Mouse (Mus musculus) kidney, embryonic 14.5 days (tissue): ENCODE results near the gene Dlat. TPM values are rescaled to one million over a fixed set of nuclear protein-coding genes. Genes with fewer than 3 reads are reported as not detected.

Source experiments
- ATAC-seq: fragments of 200-750 bp; cut with Nextera tagmentation; 2 replicates; pipeline ENCODE4 v1.8.0; 2017; ENCODE audit warnings: moderate number of reproducible peaks, mild to moderate bottlenecking, moderate TSS enrichment, moderate library complexity; ENCODE audit not compliant: low FRiP score, low TSS enrichment
- H3K27ac ChIP-seq: fragments of 300-500 bp; sonication (generic); 2 replicates; pipeline ENCODE4 v1.5.1; 2014; ENCODE audit warnings: low read depth, mild to moderate bottlenecking, low read length, moderate library complexity, mixed read lengths
- H3K27me3 ChIP-seq: fragments of 300-500 bp; sonication (generic); 2 replicates; pipeline ENCODE4 v1.6.1; 2014; ENCODE audit warnings: mild to moderate bottlenecking, low read length; ENCODE audit not compliant: control insufficient read depth, insufficient read depth
- H3K36me3 ChIP-seq: fragments of 300-500 bp; sonication (generic); 2 replicates; pipeline ENCODE4 v1.6.1; 2014; ENCODE audit warnings: low read length, mixed read lengths; ENCODE audit not compliant: control insufficient read depth, insufficient read depth
- H3K4me1 ChIP-seq: fragments of 300-500 bp; sonication (generic); 2 replicates; pipeline ENCODE4 v1.6.1; 2014; ENCODE audit warnings: low read length, mixed read lengths; ENCODE audit not compliant: control insufficient read depth, insufficient read depth
- H3K4me2 ChIP-seq: fragments of 300-500 bp; sonication (generic); replicated peaks from 2 replicates; pipeline ENCODE4 v1.6.1; 2014; ENCODE audit warnings: low read depth, mild to moderate bottlenecking, low read length
- H3K4me3 ChIP-seq: fragments of 300-500 bp; sonication (generic); 2 replicates; pipeline ENCODE4 v1.5.1; 2014; ENCODE audit warnings: mild to moderate bottlenecking, low read length
- H3K9ac ChIP-seq: fragments of 300-500 bp; sonication (generic); 2 replicates; pipeline ENCODE4 v1.6.1; 2014; ENCODE audit warnings: low read depth, mild to moderate bottlenecking, low read length, moderate library complexity
- H3K9me3 ChIP-seq: fragments of 300-500 bp; sonication (generic); 2 replicates; pipeline ENCODE4 v1.6.1; 2016; ENCODE audit warnings: low read length; ENCODE audit not compliant: control insufficient read depth
- WGBS: fragments of 180-500 bp; shearing (Covaris S2); extraction: QIAGEN DNeasy Blood & Tissue Kit; methylation state at CpG from one replicate; pipeline ENCODE4 v1.1.7; 2014; 5-methylcytosine and 5-hydroxymethylcytosine counted together
- polyA plus RNA-seq: library from polyadenylated mRNA; unstranded; fragments of >200 nt; fragmentation: Nextera tagmentation; extraction: Ambion mirVana; gene quantifications from 2 replicates; pipeline ENCODE4 v1.2.1, GENCODE M21; 2014

Dlat gene
- polyA plus RNA-seq, 1 experiment from 2014 or later = 60.9 TPM

DNA sequence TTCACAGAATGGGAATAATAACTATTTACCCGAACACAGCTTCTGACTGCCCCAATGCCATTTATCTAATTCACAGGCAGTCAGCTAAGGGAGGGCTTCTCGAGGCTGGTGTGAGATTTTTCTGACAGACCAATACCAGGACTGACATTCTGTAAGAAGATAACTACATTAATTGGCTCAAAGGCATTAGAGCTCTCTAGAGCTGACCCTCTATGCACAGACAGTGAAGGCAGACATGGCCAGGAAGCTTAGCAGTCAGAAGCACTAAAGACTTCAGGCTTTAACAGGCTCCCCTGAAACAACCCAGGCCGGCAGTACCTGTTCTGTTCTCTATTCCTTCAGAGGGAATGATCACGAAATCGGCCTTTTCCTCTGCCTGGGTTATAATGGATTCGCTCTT, 35.6 kb upstream of the Dlat start:
- H3K4me3 ChIP-seq = no peak overlapping the region
- no peaks in the 10 kb centered on the region; the same call in 1 of the 2 replicates for H3K27me3 ChIP-seq
- no peak for ATAC-seq
- H3K4me2 ChIP-seq = no peak overlapping the region
- peaks cover 12% of the 10 kb centered on the region; the same call in 1 of the 2 replicates for H3K4me1 ChIP-seq
- no peaks in the 10 kb centered on the region for H3K36me3 ChIP-seq
- no peak overlapping the region for H3K9ac ChIP-seq
- no peaks in the 10 kb centered on the region for H3K9me3 ChIP-seq
- no peak overlapping the region for H3K27ac ChIP-seq
- 86% methylated on average over 6 of the region's 6 CpGs for WGBS

- Histone ChIP-seq H3K4me3 (no peak overlapping the region), H3K36me3 (no peaks in the 10 kb centered on the region), H3K9ac (no peak overlapping the region), H3K4me2 (peak overlapping the region; percentile 0; the same call in 1 of the 2 replicates), H3K9me3 (no peaks in the 10 kb centered on the region), H3K27ac (no peak overlapping the region), H3K27me3 (no peaks in the 10 kb centered on the region), H3K4me1 (peaks cover 8% of the 10 kb centered on the region; the same call in 1 of the 2 replicates)
- WGBS = 23% methylated on average over 10 of the region's 10 CpGs
- ATAC-seq = peak; percentile 58
Observed at GRCm38 (mm10) chr9:50693631-50694030, 34.1 kb upstream of the Dlat start.

- H3K9me3 ChIP-seq = no peaks in the 10 kb centered on the region
- no peaks in the 10 kb centered on the region for H3K36me3 ChIP-seq
- WGBS = 28% methylated on average over 13 of the region's 13 CpGs
- peaks cover 4% of the 10 kb centered on the region; the same call in 1 of the 2 replicates for H3K4me1 ChIP-seq
- H3K27me3 ChIP-seq = no peaks in the 10 kb centered on the region
- no peak overlapping the region for H3K4me3 ChIP-seq
- H3K27ac ChIP-seq = peak overlapping the region; percentile 10; the same call in 1 of the 2 replicates
- H3K9ac ChIP-seq = no peak overlapping the region
- ATAC-seq = peak; percentile 53; the same call in 1 of the 2 replicates
- H3K4me2 ChIP-seq = peak overlapping the region; percentile 3; the same call in 1 of the 2 replicates
Observed at GRCm38 (mm10) chr9:50692626-50693580, 33.3 kb upstream of the Dlat start.

GRCm38 (mm10) chr9:50686866-50687652, 27.5 kb upstream of the Dlat start:
- 86% methylated on average over 6 of the region's 6 CpGs for WGBS
- H3K27me3 ChIP-seq = no peaks in the 10 kb centered on the region
- H3K4me1 ChIP-seq = no peaks in the 10 kb centered on the region

GRCm38 (mm10) chr9:50681727-50682126, 22.1 kb upstream of the Dlat start:
- Histone ChIP-seq H3K9ac (no peak overlapping the region), H3K9me3 (no peaks in the 10 kb centered on the region), H3K27ac (no peak overlapping the region), H3K27me3 (no peaks in the 10 kb centered on the region), H3K4me1 (no peaks in the 10 kb centered on the region), H3K4me3 (no peak overlapping the region), H3K36me3 (peaks cover 8% of the 10 kb centered on the region; the same call in 1 of the 2 replicates), H3K4me2 (no peak overlapping the region)
- ATAC-seq = no peak
- 70% methylated on average over 7 of the region's 7 CpGs for WGBS

More at GRCm38 (mm10) chr9:50686866-50687652, 27.5 kb upstream of the Dlat start:
- H3K4me2 ChIP-seq = no peak overlapping the region
- no peaks in the 10 kb centered on the region for H3K9me3 ChIP-seq
- ATAC-seq = no peak
- peaks cover 7% of the 10 kb centered on the region; the same call in 1 of the 2 replicates for H3K36me3 ChIP-seq
- H3K27ac ChIP-seq = no peak overlapping the region
- H3K9ac ChIP-seq = no peak overlapping the region
- H3K4me3 ChIP-seq = no peak overlapping the region

DNA sequence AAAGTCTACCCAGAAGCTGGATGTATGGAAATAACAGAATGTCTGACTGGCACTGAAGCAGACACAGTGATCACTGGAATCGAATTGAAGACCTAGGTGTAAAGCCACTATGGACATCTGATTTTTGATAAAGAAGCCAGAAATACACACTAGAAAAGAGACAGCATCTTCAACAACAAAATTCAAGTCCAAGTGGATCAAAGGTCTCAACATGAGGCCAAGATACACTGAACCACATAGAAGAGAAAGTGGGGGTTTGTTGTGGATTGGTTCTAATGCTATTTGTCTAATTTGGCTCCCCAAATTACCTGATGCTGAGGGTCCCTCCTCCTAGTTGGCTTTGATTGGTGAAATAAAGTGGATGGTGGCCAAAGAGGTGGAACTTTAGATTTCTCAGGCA, 19.8 kb upstream of the Dlat start:
- H3K4me2 ChIP-seq = no peak overlapping the region
- no peaks in the 10 kb centered on the region for H3K9me3 ChIP-seq
- 86% methylated on average over 1 of the region's 1 CpGs for WGBS
- peaks cover 12% of the 10 kb centered on the region; the same call in 1 of the 2 replicates for H3K36me3 ChIP-seq
- H3K4me1 ChIP-seq = no peaks in the 10 kb centered on the region
- no peak overlapping the region for H3K27ac ChIP-seq
- no peak for ATAC-seq
- H3K9ac ChIP-seq = no peak overlapping the region
- no peaks in the 10 kb centered on the region for H3K27me3 ChIP-seq
- H3K4me3 ChIP-seq = no peak overlapping the region

- Histone ChIP-seq H3K36me3 (peaks cover 5% of the 10 kb centered on the region; the same call in 1 of the 2 replicates), H3K4me2 (no peak overlapping the region), H3K4me1 (no peaks in the 10 kb centered on the region), H3K9me3 (no peaks in the 10 kb centered on the region), H3K9ac (no peak overlapping the region), H3K4me3 (no peak overlapping the region), H3K27ac (no peak overlapping the region), H3K27me3 (no peaks in the 10 kb centered on the region)
- ATAC-seq = no peak
- WGBS = 39% methylated on average over 1 of the region's 1 CpGs
Observed at GRCm38 (mm10) chr9:50674771-50675170, 15.2 kb upstream of the Dlat start.

- WGBS = 30% methylated on average over 5 of the region's 5 CpGs
- Histone ChIP-seq H3K4me2 (no peak overlapping the region), H3K36me3 (peaks cover 4% of the 10 kb centered on the region; the same call in 1 of the 2 replicates), H3K27ac (no peak overlapping the region), H3K9ac (no peak overlapping the region), H3K4me3 (no peak overlapping the region), H3K27me3 (no peaks in the 10 kb centered on the region), H3K9me3 (no peaks in the 10 kb centered on the region), H3K4me1 (no peaks in the 10 kb centered on the region)
- ATAC-seq = peak; percentile 72
Observed at GRCm38 (mm10) chr9:50670690-50671089, 11.1 kb upstream of the Dlat start.
